Mouse (Mus musculus) CH12.LX (cell line): ENCODE measurements at regions not wholly inside any gene's neighbourhood (a gene's known extent, or its start where the extent isn't known, plus 50 kb on each side); places are given as distances from the start of the nearest gene placed in this dataset.

Experiments
- CTCF ChIP-seq, 2 experiments: IDR thresholded peaks in 1 of 2; conservative IDR thresholded peaks in 1 of 2; 2 replicates each; pipeline ENCODE4 v1.5.1; 2011 to 2012; ENCODE audit warnings: low read depth in 2 of 2, low read length in 2 of 2, improper control_type of control experiment in 1 of 2, inconsistent platforms in 1 of 2, mild to moderate bottlenecking in 1 of 2, moderate library complexity in 1 of 2
- KAT2A ChIP-seq: IDR thresholded peaks from 2 replicates; pipeline ENCODE4 v1.6.1; 2012; ENCODE audit warnings: low read length, improper control_type of control experiment, inconsistent platforms; ENCODE audit not compliant: insufficient replicate concordance
- MAX ChIP-seq: IDR thresholded peaks from 2 replicates; pipeline ENCODE4 v1.6.1; 2011; ENCODE audit warnings: low read length, improper control_type of control experiment
- MXI1 ChIP-seq: IDR thresholded peaks from 2 replicates; pipeline ENCODE4 v1.6.1; 2011; ENCODE audit warnings: mild to moderate bottlenecking, low read depth, low read length, improper control_type of control experiment
- POLR2A ChIP-seq: IDR thresholded peaks from 2 replicates; pipeline ENCODE4 v1.6.1; 2011; ENCODE audit warnings: low read depth, mild to moderate bottlenecking, improper control_type of control experiment, low read length
- POLR2AphosphoS2 ChIP-seq: IDR thresholded peaks from 2 replicates; pipeline ENCODE4 v1.6.1; 2011; ENCODE audit warnings: low read depth, low read length, improper control_type of control experiment
- SMC3 ChIP-seq: IDR thresholded peaks from 2 replicates; pipeline ENCODE4 v1.6.1; 2011; ENCODE audit warnings: low read depth, low read length, improper control_type of control experiment
- TCF12 ChIP-seq: IDR thresholded peaks from 2 replicates; pipeline ENCODE4 v1.6.1; 2014; ENCODE audit warnings: low read depth, mild to moderate bottlenecking, inconsistent platforms, low read length, improper control_type of control experiment

GRCm38 (mm10) chr14:67990271-67990670, 1303.8 kb downstream of the Synb start:
- no peak for TF ChIP-seq MXI1
- TF ChIP-seq CTCF (conservative IDR thresholded peaks at IDR 0.05 in 1 of 2, IDR thresholded peaks at IDR 0.05 in 1 of 2; ENCODE audit: low read depth in 2 of 2, low read length in 2 of 2), result no peak
- TF ChIP-seq MAX, result no peak
- no peak for TF ChIP-seq POLR2AphosphoS2
- no peak for TF ChIP-seq KAT2A
- no peak for TF ChIP-seq TCF12
- no peak for TF ChIP-seq POLR2A
- TF ChIP-seq SMC3, result no peak
